Mouse (Mus musculus): ENCODE results near the gene Fbxo24. TPM values are rescaled to one million over a fixed set of nuclear protein-coding genes. Genes with fewer than 3 reads are reported as not detected.
A peak's percentile ranks its signal among the peaks of the same experiment; 100 is the strongest.

Fbxo24 gene
- polyA plus RNA-seq, 1 experiment from 2014 or later = 0.15 TPM

DNA sequence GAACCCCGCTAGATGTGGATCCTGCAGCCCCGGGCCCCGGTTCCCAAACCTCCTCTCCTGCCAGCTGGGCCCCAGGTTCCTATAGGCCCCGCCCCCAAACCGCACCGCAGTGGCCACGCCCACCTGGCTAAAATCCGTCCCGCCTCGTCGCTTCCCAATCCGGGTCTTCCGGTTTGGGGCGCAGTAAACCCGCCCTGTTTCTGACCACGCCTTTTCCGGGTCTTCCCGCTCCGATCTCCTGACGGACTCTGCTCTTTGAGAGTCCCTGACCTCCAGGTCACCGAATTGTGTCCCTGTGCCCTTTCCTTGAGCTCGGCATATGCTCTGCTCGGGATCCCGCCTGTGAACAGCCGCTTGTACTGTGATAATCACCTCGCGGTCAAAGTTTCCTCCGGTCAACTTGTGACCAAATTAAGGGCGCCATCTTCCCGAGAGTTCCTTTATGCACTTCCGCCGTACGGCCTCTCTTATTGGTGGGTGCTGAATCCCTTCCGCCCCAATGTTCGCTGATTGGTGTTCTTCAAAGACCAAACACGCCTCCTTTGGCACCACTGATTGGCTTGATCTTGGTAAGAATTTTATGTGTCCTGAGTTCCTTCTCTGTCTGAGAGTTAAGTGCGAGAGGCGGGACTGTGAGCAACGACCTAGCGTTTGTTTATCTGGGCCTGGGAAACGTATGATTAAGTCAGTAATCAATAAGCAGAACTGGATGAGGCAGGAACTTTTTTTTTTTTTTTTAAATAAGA is 28.0 kb downstream of the Fbxo24 start, which contains the start of gene Mospd3:
Gene Mospd3 (minus strand): TSS at position 440 of the 746 bp plus-strand sequence.
- Histone ChIP-seq H3K4me1 (replicated peaks) (peaks cover 20% of the 10 kb centered on the region), H3K4me3 (peak within 1 kb of the TSS; percentile 83), H3K4me2 (peak within 1 kb of the TSS; percentile 98), H3K9me3 (replicated peaks) (no peaks in the 10 kb centered on the region), H3K27me3 (replicated peaks) (no peaks in the 10 kb centered on the region), H3K27ac (ENCODE audit: poor library complexity, severe bottlenecking) (peak within 1 kb of the TSS; percentile 84), H3K36me3 (peaks cover 32% of the 10 kb centered on the region), H3K9ac (peak within 1 kb of the TSS; percentile 90)
- WGBS = under 1% methylated on average over 41 of the region's 41 CpGs
- ATAC-seq (ENCODE audit: insufficient number of reproducible peaks, low FRiP score) = peak; percentile 95

DNA sequence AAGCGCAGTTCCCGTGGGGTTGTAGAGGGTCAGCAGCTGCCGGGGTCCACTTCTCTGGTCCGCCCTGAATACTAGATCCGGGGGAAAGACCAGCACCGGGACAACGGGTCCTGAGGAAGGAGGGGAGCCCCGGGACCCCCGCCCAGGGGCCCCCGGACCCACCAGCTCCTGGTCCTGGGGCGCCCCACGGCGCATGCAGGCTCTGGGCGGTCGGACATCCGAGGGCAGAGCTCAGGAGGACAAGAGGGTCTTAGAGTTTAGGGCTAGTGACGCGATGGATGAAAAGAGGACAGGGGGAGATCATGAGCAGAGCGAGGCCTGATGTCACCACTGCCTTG is 28.6 kb downstream of the Fbxo24 start:
- peak; percentile 61 for ATAC-seq (ENCODE audit: insufficient number of reproducible peaks, low FRiP score)
- H3K36me3 ChIP-seq = peaks cover 27% of the 10 kb centered on the region
- H3K27ac ChIP-seq (ENCODE audit: poor library complexity, severe bottlenecking) = peak overlapping the region; percentile 84
- no peaks in the 10 kb centered on the region for H3K9me3 ChIP-seq (replicated peaks)
- H3K9ac ChIP-seq = peak overlapping the region; percentile 90
- WGBS = 4% methylated on average over 19 of the region's 19 CpGs
- H3K27me3 ChIP-seq (replicated peaks) = no peaks in the 10 kb centered on the region
- H3K4me3 ChIP-seq = peak overlapping the region; percentile 83
- H3K4me1 ChIP-seq (replicated peaks) = peaks cover 20% of the 10 kb centered on the region
- peak overlapping the region; percentile 98 for H3K4me2 ChIP-seq

DNA sequence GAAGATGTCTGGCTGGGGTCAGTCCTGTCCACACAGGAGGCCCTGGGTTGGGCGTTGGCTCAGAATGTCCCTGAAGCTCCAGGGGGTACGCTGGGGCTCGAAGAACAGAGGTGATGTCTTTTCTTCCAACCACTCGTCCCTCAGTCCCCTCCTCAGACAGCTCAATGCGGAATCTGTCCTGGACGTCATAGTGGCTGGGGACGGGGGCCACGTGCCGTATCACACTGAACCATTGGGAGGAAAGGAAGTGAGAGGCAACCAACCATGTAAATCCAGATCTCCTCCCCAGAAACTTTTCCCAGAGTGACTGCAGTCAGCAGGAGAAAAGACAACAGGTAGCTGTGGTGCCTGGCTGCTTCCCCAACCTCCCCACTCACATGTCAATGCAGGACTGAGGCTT is 29.2 kb downstream of the Fbxo24 start:
- peak overlapping the region; percentile 83 for H3K4me3 ChIP-seq
- peak overlapping the region; percentile 90 for H3K9ac ChIP-seq
- peak overlapping the region; percentile 98 for H3K4me2 ChIP-seq
- H3K27ac ChIP-seq (ENCODE audit: poor library complexity, severe bottlenecking) = no peak overlapping the region
- no peak for ATAC-seq (ENCODE audit: insufficient number of reproducible peaks, low FRiP score)
- H3K9me3 ChIP-seq (replicated peaks) = no peaks in the 10 kb centered on the region
- H3K4me1 ChIP-seq (replicated peaks) = peaks cover 20% of the 10 kb centered on the region
- 62% methylated on average over 9 of the region's 9 CpGs for WGBS
- no peaks in the 10 kb centered on the region for H3K27me3 ChIP-seq (replicated peaks)
- peaks cover 22% of the 10 kb centered on the region for H3K36me3 ChIP-seq

DNA sequence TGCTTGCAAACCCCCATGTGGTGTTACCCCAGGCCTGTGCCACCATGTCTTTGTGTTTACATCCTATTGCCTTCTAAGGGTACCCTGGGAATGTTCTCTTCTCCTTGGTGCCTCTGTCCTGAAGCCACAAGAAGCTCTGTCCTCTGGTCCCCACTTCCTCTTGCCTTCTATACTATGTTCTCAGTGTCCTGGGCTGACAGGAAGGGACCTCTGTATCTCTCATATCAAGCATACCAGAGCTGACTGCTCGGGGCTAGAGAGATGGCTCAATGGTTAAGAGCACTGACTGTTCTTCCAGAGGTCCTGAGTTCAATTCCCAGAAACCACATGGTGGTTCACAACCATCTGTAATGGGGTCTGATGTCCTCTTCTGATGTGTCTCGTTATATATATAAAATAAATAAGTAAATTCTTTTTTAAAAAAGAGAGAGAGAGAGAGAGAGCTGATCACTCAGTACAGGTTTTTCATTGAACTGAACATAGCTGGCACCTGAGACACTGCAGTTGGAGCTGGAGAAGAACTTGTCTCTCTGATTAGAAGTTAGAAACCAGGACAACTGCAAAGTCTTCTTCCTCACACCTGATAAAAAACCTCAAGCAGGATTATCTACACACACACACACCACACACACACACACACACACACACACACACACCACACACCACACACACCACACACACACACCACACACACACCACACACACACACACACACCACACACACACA is 30.5 kb downstream of the Fbxo24 start:
- no peaks in the 10 kb centered on the region for H3K27me3 ChIP-seq (replicated peaks)
- ATAC-seq (ENCODE audit: insufficient number of reproducible peaks, low FRiP score) = no peak
- 73% methylated on average over 2 of the region's 2 CpGs for whole genome bisulfite sequencing
- H3K4me1 ChIP-seq (replicated peaks) = peaks cover 20% of the 10 kb centered on the region
- H3K4me2 ChIP-seq = no peak overlapping the region
- H3K9me3 ChIP-seq (replicated peaks) = no peaks in the 10 kb centered on the region
- H3K36me3 ChIP-seq = peaks cover 14% of the 10 kb centered on the region; the same call in 1 of the 2 replicates
- no peak overlapping the region for H3K27ac ChIP-seq (ENCODE audit: poor library complexity, severe bottlenecking)
- no peak overlapping the region for H3K9ac ChIP-seq
- no peak overlapping the region for H3K4me3 ChIP-seq

- no peaks in the 10 kb centered on the region for H3K27me3 ChIP-seq (replicated peaks)
- H3K4me1 ChIP-seq (replicated peaks) = peaks cover 18% of the 10 kb centered on the region
- ATAC-seq (ENCODE audit: insufficient number of reproducible peaks, low FRiP score) = no peak
- H3K36me3 ChIP-seq = peaks cover 14% of the 10 kb centered on the region; the same call in 1 of the 2 replicates
- no peak overlapping the region for H3K4me2 ChIP-seq
- H3K27ac ChIP-seq (ENCODE audit: poor library complexity, severe bottlenecking) = no peak overlapping the region
- H3K4me3 ChIP-seq = no peak overlapping the region
- WGBS = 92% methylated on average over 6 of the region's 6 CpGs
- no peaks in the 10 kb centered on the region for H3K9me3 ChIP-seq (replicated peaks)
- H3K9ac ChIP-seq = no peak overlapping the region
Measured at GRCm38 (mm10) chr5:137597625-137598024, 31.2 kb downstream of the Fbxo24 start.

DNA sequence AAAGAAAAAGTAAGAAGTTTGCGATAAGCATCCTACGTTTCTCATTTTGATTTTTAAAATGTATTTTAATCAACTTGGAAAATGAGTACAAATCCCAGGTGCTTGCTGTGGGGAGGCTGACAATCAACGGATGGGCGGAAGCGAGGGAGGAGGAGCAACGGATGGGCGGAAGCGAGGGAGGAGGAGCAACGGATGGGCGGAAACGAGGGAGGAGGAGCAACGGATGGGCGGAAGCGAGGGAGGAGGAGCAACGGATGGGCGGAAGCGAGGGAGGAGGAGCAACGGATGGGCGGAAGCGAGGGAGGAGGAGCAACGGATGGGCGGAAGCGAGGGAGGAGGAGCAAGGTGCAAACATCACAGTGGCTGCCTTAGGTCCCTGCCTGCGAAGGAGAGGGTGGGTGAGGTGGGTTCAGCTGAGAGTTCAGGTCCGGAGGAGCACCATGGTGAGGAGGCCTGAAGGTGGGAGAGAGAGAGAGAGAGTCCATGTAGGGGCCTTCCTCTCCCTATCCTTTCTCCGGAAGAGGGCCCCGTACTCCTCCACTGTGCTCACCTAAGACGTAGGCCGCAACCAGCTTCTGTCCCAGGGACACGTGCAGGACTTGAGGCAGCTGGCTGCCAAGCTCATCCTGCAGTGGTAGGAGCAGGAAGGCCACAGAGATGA is 32.1 kb downstream of the Fbxo24 start:
- peaks cover 14% of the 10 kb centered on the region for H3K4me1 ChIP-seq (replicated peaks)
- peak overlapping the region; percentile 44 for H3K4me2 ChIP-seq
- H3K9ac ChIP-seq = no peak overlapping the region
- H3K9me3 ChIP-seq (replicated peaks) = no peaks in the 10 kb centered on the region
- no peak overlapping the region for H3K4me3 ChIP-seq
- peaks cover 14% of the 10 kb centered on the region; the same call in 1 of the 2 replicates for H3K36me3 ChIP-seq
- H3K27ac ChIP-seq (ENCODE audit: poor library complexity, severe bottlenecking) = no peak overlapping the region
- no peaks in the 10 kb centered on the region for H3K27me3 ChIP-seq (replicated peaks)
- no peak for ATAC-seq (ENCODE audit: insufficient number of reproducible peaks, low FRiP score)
- 35% methylated on average over 25 of the region's 30 CpGs for WGBS

DNA sequence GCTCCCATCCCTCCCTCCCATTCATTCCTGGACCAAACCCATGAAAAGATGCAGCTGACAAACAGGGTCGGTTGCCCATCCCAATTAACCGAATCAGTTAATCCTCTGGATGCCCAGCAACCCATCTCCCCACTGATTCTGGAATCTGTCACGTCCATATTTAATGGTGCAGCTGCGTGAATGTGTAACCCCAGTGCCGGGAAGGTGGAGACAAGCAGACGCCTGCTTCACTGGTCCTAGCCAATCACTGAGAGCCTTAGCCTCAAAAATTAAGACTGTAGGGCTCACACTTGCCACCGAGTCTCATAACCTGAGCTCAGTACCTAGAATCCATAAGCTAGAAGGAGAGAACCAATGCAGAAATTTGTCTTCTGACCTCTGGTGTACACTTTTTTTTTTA is 32.9 kb downstream of the Fbxo24 start:
- Histone ChIP-seq H3K36me3 (peaks cover 14% of the 10 kb centered on the region; the same call in 1 of the 2 replicates), H3K4me1 (replicated peaks) (peaks cover 14% of the 10 kb centered on the region), H3K9ac (no peak overlapping the region), H3K9me3 (replicated peaks) (no peaks in the 10 kb centered on the region), H3K27ac (ENCODE audit: poor library complexity, severe bottlenecking) (no peak overlapping the region), H3K4me2 (no peak overlapping the region), H3K27me3 (replicated peaks) (no peaks in the 10 kb centered on the region), H3K4me3 (no peak overlapping the region)
- no peak for ATAC-seq (ENCODE audit: insufficient number of reproducible peaks, low FRiP score)
- 78% methylated on average over 7 of the region's 7 CpGs for WGBS

- no peak for ATAC-seq (ENCODE audit: insufficient number of reproducible peaks, low FRiP score)
- Histone ChIP-seq H3K27me3 (replicated peaks) (no peaks in the 10 kb centered on the region), H3K4me3 (no peak overlapping the region), H3K9ac (no peak overlapping the region), H3K4me2 (no peak overlapping the region), H3K36me3 (no peaks in the 10 kb centered on the region), H3K9me3 (replicated peaks) (0 out of 2 replicates have a peak, but pooled peaks cover 6% of the 10 kb centered on the region), H3K4me1 (replicated peaks) (no peaks in the 10 kb centered on the region), H3K27ac (ENCODE audit: poor library complexity, severe bottlenecking) (no peak overlapping the region)
- 79% methylated on average over 5 of the region's 5 CpGs for WGBS
Measured at GRCm38 (mm10) chr5:137590507-137590906, 38.3 kb downstream of the Fbxo24 start.

DNA sequence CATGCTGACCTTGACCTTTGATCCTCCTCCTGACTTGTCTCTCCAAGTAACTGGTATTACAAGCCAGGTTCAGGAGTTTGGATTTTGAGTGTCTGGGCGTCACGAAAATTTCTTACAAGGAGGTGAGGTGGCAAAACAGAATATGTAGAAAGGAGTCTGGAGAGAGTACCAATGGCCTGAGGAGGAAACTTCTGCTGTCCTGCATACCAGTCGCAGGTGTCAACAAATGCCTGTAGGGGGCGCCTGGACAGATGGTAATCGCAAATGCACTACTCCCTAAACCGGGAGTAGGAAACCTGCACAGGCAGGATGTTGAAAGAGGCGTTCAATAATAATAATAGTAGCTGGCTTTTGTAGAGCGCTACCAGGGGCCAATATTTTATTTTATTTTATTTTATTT is 43.8 kb downstream of the Fbxo24 start:
- H3K9me3 ChIP-seq (replicated peaks) = 0 out of 2 replicates have a peak, but pooled peaks cover 6% of the 10 kb centered on the region
- ATAC-seq (ENCODE audit: insufficient number of reproducible peaks, low FRiP score) = no peak
- H3K27me3 ChIP-seq (replicated peaks) = peaks cover 36% of the 10 kb centered on the region
- no peak overlapping the region for H3K9ac ChIP-seq
- H3K27ac ChIP-seq (ENCODE audit: poor library complexity, severe bottlenecking) = no peak overlapping the region
- no peak overlapping the region for H3K4me2 ChIP-seq
- no peak overlapping the region for H3K4me3 ChIP-seq
- WGBS = 27% methylated on average over 8 of the region's 8 CpGs
- H3K36me3 ChIP-seq = no peaks in the 10 kb centered on the region
- peaks cover 11% of the 10 kb centered on the region; the same call in 1 of the 2 replicates for H3K4me1 ChIP-seq (replicated peaks)

DNA sequence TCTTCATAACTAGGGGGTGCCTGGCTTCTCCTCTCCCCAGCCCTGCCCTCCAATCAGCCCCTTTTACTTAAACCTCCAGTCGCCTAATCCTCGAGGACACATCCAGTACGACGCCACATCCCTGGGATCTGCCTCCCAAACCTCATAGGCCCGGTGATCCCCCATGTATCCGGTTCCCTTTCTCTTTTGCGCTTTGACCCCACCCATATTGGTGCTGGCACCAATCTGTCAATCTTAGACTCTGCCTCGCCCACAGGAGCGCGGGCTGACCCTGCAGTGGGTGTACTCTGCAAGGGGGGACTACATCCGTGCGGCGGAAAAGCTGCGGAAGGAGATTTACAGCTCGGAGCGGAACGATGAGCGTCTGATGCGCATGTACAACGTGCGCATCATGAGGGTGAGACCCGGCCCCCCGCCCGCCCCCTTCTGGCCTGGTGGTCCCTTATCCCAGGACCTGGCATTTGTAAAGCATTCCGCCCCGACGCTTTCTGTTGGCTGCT is 45.1 kb downstream of the Fbxo24 start:
- Histone ChIP-seq H3K27ac (ENCODE audit: poor library complexity, severe bottlenecking) (no peak overlapping the region), H3K36me3 (no peaks in the 10 kb centered on the region), H3K4me3 (peak overlapping the region; percentile 41), H3K9ac (0 out of 2 replicates have a peak overlapping the region, but pooled peaks have one; percentile 6), H3K9me3 (replicated peaks) (0 out of 2 replicates have a peak, but pooled peaks cover 6% of the 10 kb centered on the region), H3K27me3 (replicated peaks) (peaks cover 36% of the 10 kb centered on the region), H3K4me2 (peak overlapping the region; percentile 71), H3K4me1 (replicated peaks) (peaks cover 11% of the 10 kb centered on the region; the same call in 1 of the 2 replicates)
- 8% methylated on average over 27 of the region's 27 CpGs for WGBS
- peak; percentile 30; the same call in 1 of the 2 replicates for ATAC-seq (ENCODE audit: insufficient number of reproducible peaks, low FRiP score)
